Mouse (Mus musculus): Measurements from ENCODE around the gene Rsph3a.
"Not testable (repeated sequence)": the region's sequence is repeated elsewhere in the genome, so short reads cannot be mapped to it uniquely, and the experiment has no call there.

Rsph3a gene

DNA sequence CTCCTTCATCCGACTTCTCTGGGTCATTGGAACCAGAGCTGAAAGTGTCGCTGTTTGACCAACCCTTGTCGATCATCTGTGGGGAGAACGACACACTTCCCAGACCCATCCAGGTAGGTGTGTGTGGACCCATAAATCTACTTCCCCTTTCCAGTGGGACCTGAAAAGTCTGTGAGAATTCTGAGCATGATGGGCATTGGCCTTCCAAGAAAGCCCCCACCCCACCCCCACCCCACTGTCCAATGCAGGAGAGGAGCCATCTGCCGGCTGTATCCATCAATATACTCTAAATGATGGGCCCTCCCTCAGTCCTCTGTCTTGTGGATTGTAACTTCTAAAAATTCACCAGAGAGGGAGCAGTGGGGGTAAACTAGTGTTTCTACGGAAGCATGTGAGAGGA, 16.8 kb upstream of the Rsph3a start:
- DNase-seq (ENCODE audit: low spot score in 2 of 2) = peak in 1 of 2 experiments; percentile 9

DNA sequence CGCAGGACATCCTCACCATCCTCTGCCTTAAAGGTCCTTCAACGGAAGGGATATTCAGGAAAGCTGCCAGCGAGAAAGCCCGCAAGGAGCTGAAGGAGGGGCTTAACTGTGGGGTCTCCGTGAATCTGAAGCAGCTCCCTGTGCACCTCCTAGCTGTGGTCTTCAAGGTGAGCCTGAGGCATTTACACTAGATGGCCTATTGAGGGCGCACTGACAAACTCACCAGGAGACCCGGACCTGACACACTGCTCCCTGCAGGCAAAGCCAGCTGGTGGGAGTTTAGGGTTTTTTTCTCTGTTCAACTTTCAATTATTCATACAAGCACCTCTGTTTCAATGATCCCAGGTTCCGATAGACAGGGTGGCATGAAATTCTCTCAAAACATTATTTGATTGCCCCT, 16.1 kb upstream of the Rsph3a start:
- peak in 1 of 2 experiments; percentile 19 for DNase-seq (ENCODE audit: low spot score in 2 of 2)

DNA sequence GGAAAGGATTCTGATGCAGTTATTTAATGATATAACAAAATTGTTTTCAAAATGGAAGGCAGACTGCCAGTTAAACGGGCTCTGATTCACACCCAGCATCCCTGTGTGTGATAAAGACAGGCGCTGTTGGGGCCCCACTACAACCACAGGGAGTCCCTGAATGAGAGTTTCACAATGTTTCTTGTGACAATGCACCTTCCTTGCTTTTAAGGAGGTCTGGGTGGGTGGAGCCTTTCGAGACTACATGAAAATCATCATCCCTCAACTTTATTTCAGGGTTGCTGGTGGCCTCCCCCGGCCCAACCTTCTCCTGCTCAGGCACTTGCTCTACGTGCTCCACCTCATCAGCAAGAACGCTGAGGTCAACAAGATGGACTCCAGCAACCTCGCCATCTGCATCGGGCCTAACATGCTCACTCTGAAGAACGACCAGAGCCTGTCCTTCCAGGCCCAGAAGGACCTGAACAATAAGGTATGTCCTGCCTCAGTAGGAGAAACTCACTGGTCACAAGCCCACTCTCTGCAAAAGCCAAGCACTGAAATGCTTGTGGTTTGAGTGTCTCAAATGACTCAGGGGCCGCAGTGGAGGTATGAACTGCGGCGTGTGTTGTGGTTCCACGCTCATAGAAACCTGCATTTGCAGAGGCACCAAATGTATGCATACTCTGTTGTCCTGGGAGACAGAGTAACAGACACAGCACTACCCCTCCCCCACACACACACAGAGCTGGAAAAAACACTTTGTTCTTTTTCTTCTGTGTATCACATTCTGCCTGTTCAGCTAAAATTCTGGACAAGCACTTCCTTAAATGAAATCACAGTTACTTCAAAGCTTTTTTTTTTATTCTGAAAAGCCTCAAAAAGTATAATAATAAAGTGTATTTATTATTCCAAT, 14.1 kb upstream of the Rsph3a start:
- DNase-seq (ENCODE audit: low spot score in 2 of 2) = peak in 1 of 2 experiments; percentile 9

DNA sequence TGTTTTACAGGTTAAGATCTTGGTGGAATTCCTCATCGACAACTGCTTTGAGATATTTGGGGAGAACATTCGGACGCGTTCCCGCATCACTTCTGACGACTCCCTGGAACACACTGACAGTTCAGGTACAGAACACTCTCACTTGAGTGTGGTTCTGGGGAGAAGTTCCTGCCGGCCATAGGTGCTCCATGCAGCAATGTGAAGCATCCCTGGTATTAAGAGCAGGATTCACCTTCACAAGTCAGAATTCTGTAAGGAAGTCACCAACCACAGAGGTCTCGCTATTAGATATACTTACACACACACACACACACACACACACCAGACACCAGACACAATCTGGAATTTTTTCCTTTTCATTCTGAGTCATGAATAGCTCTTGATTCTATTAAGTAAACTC, 13.3 kb upstream of the Rsph3a start:
- not testable (repeated sequence) for DNase-seq (ENCODE audit: low spot score in 2 of 2)

DNA sequence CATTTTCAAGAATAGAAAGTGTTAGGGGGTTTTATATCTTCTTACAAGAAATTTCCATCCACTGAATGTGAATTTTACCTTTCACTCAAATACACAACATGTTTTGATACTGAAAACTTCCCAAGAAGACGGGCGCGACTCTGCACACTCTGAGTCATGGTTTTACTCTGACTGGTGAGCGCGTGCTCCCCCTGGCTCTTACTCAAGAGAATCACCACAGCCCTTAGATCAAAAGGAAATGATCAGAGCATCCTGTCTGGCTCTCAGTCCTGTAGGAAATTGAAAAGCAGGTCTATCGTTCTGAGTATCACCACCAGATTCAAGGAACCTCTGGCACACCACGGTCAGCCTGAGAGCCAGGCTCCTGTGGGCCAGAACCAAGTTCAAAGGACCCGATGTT, 5.8 kb upstream of the Rsph3a start:
- peak; percentile 58 to 64 for DNase-seq (ENCODE audit: low spot score in 2 of 2)

DNA sequence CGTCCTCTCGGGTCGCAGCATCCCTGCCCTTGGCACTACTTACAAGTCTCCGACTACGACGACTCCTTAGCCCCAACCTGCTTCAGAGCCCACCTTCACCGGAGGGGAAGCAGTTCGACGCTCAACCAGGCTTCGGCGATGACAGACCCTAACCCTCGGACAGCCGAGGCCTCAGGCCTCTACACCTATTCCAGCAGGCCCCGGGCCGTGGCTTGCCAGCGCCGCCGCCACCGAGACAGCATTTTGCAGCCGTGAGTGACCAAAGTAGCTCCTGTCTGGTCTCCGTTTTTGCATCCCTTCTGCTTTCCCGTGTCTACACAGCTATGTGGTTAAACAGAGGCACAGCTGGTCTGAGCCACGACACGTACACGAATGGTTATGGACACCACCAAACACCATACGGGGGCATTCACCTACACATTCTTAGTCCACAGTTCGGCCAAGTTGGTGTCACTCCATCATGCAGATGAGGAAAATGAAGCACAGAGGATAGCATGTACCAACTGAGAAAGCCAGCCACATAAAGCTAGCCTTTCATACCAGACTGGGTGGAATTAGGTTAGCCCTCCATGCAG, 726 bp downstream of the Rsph3a start:
- not testable (repeated sequence) for DNase-seq (ENCODE audit: low spot score in 2 of 2)

DNA sequence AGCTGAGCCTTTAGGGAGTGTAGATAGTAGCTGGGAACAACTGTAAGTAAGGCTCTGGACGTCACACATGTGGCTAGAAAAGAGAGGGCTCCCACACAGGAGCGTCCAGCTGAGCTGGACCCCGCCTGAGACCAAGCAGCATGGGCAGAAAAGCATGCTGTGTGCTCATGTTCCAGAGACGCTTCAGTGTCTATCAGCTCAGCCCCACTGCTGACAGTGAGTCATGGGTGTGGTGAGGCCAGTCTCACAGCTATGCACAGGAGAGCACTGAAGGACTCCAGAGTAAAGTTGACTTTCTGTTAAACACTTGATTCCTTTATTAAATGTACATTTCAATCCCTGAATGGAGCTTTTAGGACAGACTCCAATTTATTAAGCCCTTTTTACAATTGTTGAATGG, 5.9 kb downstream of the Rsph3a start:
- not testable (repeated sequence) for DNase-seq (ENCODE audit: low spot score in 2 of 2)

DNA sequence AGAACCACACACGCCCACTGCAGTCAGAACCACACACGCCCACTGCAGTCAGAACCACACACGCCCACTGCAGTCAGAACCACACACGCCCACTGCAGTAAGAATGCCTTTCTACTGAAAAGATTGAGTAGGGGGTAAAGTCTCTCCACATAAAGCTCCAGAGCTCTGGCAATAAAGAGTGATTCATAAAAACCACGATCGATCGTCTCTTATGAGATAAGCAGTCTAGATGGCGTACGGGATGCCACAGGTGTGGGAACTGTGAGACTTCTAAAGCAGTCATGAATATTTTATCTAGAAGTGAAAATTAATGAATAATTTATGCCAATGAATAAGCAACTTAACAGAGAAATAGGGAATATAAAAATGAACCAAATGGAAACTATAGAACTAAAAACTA, 11.8 kb downstream of the Rsph3a start:
- not testable (repeated sequence) for DNase-seq (ENCODE audit: low spot score in 2 of 2)

DNA sequence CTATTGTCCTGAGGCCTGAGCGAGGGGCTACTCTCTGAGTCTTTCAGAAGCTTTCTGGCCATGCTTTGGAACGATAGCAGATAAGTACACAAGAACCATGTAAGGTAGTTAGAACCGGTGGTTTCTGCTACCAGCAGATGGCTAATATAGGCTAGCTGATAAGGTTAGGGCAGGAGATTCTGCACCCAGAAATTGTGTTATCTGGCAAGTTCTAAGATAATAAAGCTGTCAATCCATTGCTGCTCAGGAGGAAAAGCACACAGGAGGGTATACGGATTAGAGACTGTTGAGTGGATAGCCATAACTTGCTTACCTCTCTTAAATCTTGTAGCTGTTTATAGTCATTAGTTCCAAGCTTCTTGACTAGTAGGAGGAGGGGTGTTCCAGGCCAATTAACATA, 17.9 kb downstream of the Rsph3a start:
- DNase-seq (ENCODE audit: low spot score in 2 of 2) = not testable (repeated sequence)

DNA sequence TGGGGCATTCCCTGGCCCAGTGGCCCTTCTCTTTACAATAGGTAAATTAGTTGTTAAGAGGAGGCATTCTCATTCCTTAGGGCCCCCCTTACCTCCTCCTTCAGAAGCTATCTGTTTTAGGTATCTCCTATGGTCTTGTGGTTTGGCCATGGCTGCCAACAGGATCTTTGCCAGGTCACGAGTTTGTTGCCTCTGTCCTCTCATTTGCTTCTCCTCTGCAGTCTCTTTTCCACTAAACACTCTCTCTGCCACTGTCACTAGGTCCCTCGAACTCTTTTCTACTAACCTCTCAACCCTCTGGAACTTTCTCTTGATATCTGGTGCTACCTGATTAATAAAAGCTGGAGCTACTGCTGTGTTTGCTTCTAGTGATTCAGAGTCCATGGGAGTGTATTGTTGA, 19.0 kb downstream of the Rsph3a start:
- DNase-seq (ENCODE audit: low spot score in 2 of 2) = not testable (repeated sequence)

DNA sequence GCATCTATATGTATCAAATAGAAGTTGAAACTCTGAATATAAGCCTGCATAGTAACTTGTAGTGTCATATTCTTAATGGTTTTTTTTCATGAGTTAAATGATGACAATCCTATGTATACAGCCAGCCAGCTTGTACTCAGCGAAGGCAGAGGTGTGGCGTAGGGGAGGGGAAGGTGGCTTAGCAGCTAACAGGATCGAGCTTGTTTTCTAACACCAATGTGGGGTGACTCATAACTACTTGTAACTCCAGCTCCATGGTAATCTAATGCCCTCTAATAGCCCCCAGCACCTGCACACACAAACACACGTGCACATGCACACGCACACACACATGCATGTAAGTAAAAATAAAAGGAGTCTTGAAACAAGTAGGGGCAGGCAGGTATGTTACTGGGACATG, 23.1 kb downstream of the Rsph3a start:
- DNase-seq (ENCODE audit: low spot score in 2 of 2) = not testable (repeated sequence)

DNA sequence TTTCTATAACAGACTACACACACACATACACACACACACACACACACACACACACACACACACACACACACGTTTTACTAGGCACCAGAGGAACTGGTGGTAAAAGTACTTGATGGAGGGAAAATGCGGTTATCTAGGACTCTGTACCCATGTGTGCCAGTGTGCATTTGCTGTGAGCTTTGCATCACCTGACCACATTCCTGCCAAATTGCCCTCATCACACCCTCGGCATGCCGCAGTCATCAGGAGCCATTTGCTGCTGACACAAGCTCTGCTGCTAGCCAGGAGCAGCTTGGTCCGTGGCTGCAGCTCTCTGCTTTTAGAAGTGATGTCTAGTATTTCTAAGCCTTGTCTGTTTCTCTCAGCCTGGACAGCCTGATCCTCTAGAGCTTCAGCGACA, 24.4 kb downstream of the Rsph3a start:
- DNase-seq (ENCODE audit: low spot score in 2 of 2) = not testable (repeated sequence)

DNA sequence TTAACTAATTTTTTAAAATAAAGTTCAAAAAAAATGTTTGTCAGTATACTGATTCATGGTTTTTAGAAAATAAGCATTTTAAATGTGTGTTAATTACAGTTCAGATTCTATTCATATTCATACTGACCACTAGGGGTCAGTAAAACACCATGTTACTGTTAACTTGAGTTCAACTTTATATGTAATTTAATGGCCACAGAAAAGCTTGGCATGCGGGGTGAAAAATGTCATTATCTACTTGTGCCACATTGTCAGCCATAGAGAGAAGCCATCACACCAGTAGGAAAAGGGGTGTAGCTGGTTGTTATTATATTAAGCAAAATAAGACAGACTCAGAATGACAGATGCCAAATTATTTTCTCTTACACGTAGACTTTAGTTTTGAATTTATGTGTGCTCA, 38.1 kb downstream of the Rsph3a start:
- not testable (repeated sequence) for DNase-seq (ENCODE audit: low spot score in 2 of 2)

DNA sequence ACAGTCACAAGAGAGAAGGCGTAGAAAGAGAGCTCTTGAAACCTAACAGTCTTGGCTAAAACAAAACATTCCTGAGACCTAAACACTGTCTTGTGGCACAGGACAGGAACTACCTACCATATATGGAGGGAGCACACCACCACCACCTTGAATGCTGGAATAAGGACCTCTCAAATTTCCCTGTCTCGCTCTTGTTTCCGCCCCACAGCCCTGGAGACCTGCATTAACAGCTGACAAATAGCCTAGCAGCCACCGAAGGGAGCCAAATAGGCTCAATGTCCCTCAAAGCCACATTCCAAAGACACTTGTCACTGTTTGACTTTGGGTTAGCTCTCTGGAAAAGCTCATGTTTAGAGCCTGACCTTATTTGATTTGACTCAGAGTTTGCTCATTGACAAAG, 40.2 kb downstream of the Rsph3a start:
- DNase-seq (ENCODE audit: low spot score in 2 of 2) = not testable (repeated sequence)

DNA sequence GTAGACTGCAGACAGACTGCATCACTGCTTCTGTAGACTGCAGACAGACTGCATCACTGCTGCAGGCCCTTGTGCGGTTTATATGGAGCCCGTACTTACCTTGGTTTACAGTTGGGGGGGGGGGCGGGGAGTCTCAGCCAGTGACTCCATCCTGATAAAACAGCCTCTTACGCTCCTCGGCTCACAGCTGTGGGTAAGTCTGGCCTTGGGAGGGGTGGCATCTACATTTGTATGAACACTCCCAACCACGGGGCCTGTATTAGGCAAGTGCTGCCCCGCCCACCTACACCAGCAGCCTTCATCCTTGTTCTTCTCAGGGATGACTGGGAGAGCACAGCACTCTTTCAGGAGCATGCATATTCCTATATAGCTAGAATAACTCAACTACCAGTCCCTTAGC, 41.6 kb downstream of the Rsph3a start:
- DNase-seq (ENCODE audit: low spot score in 2 of 2) = not testable (repeated sequence)

DNA sequence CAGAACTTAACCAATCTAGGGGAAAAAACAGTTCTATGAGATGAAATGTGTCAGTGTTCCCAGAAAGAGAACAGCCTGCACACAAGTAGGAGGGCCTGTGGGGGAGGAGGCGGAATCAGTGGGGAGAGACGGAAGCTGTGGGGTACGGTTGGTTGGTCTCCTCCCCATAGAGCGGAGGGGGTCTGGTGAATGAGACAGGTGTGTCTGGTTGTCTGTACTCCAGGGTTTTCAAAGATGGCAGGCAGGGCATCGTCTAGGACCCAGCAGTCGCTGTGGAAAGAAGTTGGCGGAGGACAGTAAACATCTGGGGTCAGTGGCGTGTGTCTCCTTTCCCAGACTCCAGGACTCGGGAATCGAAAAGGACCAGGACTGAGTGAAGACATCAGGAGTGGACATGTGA, 57.8 kb downstream of the Rsph3a start:
- not testable (repeated sequence) for DNase-seq (ENCODE audit: low spot score in 2 of 2)

DNA sequence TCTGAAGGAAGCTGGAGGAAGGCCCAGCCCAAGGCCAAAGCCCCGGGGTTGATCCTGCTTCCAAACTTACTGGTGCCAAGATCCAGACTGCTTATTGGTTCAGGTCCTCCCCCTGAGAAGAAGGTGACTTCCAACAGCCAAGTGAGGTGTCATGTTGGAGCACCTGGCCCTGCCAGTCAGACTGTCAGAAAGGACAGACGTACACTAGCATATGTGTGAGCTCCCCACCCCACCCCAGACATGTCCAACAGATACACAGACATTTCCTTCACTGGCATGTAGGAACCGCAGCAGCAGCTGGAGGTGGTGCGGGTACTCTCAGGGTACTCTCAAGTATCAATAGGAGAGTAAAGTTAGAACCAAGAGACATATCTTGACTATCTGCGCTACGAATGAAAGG, 61.4 kb downstream of the Rsph3a start:
- DNase-seq (ENCODE audit: low spot score in 2 of 2) = not testable (repeated sequence)

DNA sequence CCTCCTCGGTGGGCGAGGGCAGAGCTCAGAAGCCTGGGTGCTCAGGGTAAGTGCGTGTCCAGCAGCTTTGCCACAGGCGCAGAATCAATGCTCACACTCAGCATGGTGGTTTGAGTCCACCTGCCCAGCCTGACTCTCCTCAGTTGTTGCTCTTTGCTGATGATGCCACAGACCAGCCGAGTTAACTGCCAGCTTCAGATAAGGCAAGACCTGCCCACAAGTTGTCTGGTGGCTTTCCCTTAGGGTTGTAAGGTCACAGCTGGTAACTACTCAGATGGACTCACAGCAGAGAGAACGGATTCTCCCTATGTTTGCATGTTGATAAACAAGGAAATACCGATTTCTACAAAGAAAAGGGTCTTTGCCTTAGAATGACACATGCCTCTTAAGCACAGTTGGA, 64.2 kb downstream of the Rsph3a start:
- DNase-seq (ENCODE audit: low spot score in 2 of 2) = not testable (repeated sequence)

DNA sequence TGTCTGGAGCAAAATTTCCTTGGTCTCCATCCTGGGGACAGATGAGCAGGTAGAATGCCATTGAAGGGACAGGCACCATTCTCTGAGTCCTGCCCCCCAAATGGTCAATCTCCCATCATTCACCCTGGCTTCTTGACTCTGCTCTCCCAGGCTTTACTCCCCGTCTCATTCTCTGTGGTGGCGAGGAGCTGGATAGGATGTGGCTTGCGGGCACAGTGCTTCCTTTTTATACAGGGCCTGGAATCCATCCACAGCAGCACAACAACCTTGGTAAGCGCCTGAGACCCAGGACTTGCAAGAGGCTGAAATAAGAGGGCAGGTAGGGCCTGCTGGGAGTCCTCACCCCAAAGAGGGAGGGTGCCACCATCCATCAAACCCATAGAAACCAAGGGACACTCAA, 68.6 kb downstream of the Rsph3a start:
- not testable (repeated sequence) for DNase-seq (ENCODE audit: low spot score in 2 of 2)

DNA sequence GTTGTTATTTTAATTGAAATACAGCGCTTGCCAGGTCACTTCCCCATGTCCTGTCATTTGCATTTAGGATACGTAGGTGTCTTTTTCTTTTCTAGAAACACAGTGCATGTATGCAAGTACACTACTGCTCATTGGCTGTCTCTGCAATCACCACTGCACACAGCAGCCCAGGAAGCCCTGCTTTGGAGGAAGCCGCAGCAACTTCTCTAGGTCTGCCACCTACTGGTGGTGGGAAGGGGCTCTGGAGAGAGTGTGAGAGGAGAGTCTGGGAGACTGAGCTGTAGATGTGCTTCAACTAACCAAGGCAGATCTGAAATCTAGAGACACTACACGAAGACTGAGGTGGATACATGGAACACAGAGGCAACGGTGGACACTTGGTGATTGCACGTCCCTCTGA, 77.3 kb downstream of the Rsph3a start:
- DNase-seq (ENCODE audit: low spot score in 2 of 2) = not testable (repeated sequence)

DNA sequence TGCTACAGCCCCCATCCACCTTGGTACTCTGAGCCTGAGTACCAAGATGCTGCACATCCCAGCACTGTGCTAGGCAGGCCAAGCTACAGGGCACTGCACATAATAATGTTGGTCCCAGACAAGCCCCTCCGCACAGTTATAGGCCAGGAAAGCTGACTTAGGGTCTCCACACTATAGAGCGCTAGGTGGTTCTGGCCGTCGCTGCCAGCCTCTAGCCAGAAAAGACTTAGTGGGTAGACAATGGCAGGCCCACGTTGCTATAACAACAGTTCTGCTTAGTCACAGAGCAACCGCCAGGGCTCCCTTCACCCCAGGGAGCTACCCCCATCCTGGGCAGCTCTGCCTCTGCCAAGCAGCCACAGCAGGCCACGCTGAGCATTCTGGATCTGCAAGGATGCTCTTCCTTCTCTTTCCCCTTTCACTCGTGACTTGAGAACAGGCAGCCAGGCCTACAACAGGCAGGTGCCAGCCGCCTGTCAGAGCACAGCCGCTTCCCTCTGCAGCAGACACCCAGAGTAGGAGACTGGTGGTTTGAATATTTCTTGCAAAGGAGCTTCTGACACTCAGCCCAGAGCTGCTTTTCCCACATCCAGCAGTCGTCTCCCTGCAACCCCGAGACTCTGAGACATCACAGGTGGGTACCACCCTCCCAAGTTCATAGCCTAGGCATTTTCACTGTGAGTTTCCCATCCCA, 82.2 kb downstream of the Rsph3a start:
- DNase-seq (ENCODE audit: low spot score in 2 of 2) = not testable (repeated sequence)

Measured in right cerebral cortex, postnatal 10 days (tissue).